ENCODE assay signal across 9 mouse cellular contexts in the genomic region with DNA sequence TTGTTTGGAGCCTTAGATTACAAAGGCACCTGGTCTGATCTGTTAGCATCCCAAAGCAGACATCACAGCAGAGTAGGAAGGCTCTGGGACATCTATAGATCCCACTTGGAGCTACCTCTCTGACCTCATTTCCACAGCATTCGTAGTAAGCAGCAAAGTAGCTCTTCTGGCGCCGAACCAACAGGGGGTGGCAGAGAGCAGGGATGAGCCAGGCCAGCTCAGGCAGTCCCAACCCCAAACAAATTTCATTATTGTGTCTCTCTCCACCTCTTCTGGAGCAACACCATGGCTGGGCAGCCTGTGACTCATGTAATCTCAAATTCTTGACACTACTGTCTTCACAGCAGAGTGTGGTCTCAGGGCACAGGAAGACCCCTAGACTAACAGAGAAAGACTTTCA. TPM values are rescaled to one million over a fixed set of nuclear protein-coding genes. Genes with fewer than 3 reads are reported as not detected.
A peak's percentile ranks its signal among the peaks of the same experiment; 100 is the strongest.
DNase-seq lines count a peak whose midpoint lies in the region; ATAC-seq lines count a peak whose summit lies in the region.
"Had no signal": no experiment of that assay in that cellular context is flagged by ENCODE, and none has a peak within 500 bp of the region (broad histone marks: within the 10 kb centered on the region; RNA-seq: fewer than 3 reads in every experiment).

No protein-coding gene starts in this region.

- no peaks in the 10 kb centered on the region for H3K9me3 ChIP-seq in embryonic facial prominence, embryonic 10.5 days
- no peaks in the 10 kb centered on the region for H3K9me3 ChIP-seq in hindbrain, embryonic 13.5 days
- H3K9me3 ChIP-seq in midbrain, embryonic 14.5 days (ENCODE audit: control insufficient read depth, low read length), result no peaks in the 10 kb centered on the region
- H3K9me3 ChIP-seq: limb, embryonic 13.5 days had no signal

- H3K4me2 ChIP-seq in hindbrain, embryonic 13.5 days, result no peak overlapping the region
- no peak overlapping the region for H3K4me2 ChIP-seq in midbrain, embryonic 14.5 days (ENCODE audit: low read length)
- H3K4me2 ChIP-seq: limb, embryonic 13.5 days had no signal

- H3K4me1 ChIP-seq in embryonic facial prominence, embryonic 10.5 days, result peaks cover 22% of the 10 kb centered on the region
- H3K4me1 ChIP-seq in hindbrain, embryonic 13.5 days (replicated peaks), result peaks cover 14% of the 10 kb centered on the region
- peaks cover 3% of the 10 kb centered on the region; the same call in 1 of the 2 replicates for H3K4me1 ChIP-seq in midbrain, embryonic 14.5 days (ENCODE audit: control insufficient read depth, insufficient read depth, low read length)

- H3K27me3 ChIP-seq in embryonic facial prominence, embryonic 10.5 days (replicated peaks; ENCODE audit: low read depth, poor library complexity, severe bottlenecking), result peaks cover 21% of the 10 kb centered on the region; the same call in 1 of the 2 replicates
- peaks cover 7% of the 10 kb centered on the region; the same call in 1 of the 2 replicates for H3K27me3 ChIP-seq in hindbrain, embryonic 13.5 days
- no peaks in the 10 kb centered on the region for H3K27me3 ChIP-seq in midbrain, embryonic 14.5 days (ENCODE audit: control insufficient read depth, insufficient read depth, low read length)

- peak; percentile 70 for DNase-seq in gastrocnemius, postnatal 10 days
- DNase-seq in gastrocnemius, postnatal 25 days, result no peak
- DNase-seq in adrenal gland, postnatal 14 days, result peak; percentile 84
- DNase-seq in embryonic facial prominence, embryonic 10.5 days (ENCODE audit: low spot score), result peak; percentile 72
- peak; percentile 20 to 79 for DNase-seq in left cerebral cortex, postnatal 10 days (ENCODE audit: extremely low spot score in 1 of 2, low spot score in 2 of 2)
- peak; percentile 77 for DNase-seq in midbrain, embryonic 14.5 days
- peak; percentile 22 to 26 for DNase-seq in spleen, postnatal 36 days (ENCODE audit: low spot score in 2 of 2)

- WGBS in embryonic facial prominence, embryonic 10.5 days, result 12% methylated on average over 3 of the region's 3 CpGs
- 11% methylated on average over 3 of the region's 3 CpGs for WGBS in hindbrain, embryonic 13.5 days
- WGBS in midbrain, embryonic 14.5 days, result 14% methylated on average over 3 of the region's 3 CpGs

- intact Hi-C loops in left cerebral cortex, postnatal 10 days (cut with DNase I), result no loop called here

- H3K4me3 ChIP-seq in embryonic facial prominence, embryonic 10.5 days, result no peak overlapping the region
- H3K4me3 ChIP-seq in hindbrain, embryonic 13.5 days, result no peak overlapping the region
- no peak overlapping the region for H3K4me3 ChIP-seq in midbrain, embryonic 14.5 days (replicated peaks; ENCODE audit: low read depth, low read length)
- H3K4me3 ChIP-seq: limb, embryonic 13.5 days had no signal

- no peak overlapping the region for H3K27ac ChIP-seq in embryonic facial prominence, embryonic 10.5 days (replicated peaks)
- H3K27ac ChIP-seq in hindbrain, embryonic 13.5 days, result no peak overlapping the region
- H3K27ac ChIP-seq in midbrain, embryonic 14.5 days (replicated peaks; ENCODE audit: low read depth, low read length), result no peak overlapping the region
- H3K27ac ChIP-seq: limb, embryonic 13.5 days had no signal

- H3K9ac ChIP-seq in hindbrain, embryonic 13.5 days, result no peak overlapping the region
- H3K9ac ChIP-seq in midbrain, embryonic 14.5 days (replicated peaks; ENCODE audit: low read length), result no peak overlapping the region
- H3K9ac ChIP-seq: limb, embryonic 13.5 days had no signal

- H3K36me3 ChIP-seq in embryonic facial prominence, embryonic 10.5 days (replicated peaks), result no peaks in the 10 kb centered on the region
- H3K36me3 ChIP-seq in hindbrain, embryonic 13.5 days, result no peaks in the 10 kb centered on the region
- no peaks in the 10 kb centered on the region for H3K36me3 ChIP-seq in midbrain, embryonic 14.5 days (ENCODE audit: control insufficient read depth, insufficient read depth, low read length)
- H3K36me3 ChIP-seq: limb, embryonic 13.5 days had no signal

- ATAC-seq in hindbrain, embryonic 13.5 days (ENCODE audit: low FRiP score), result peak; percentile 23; the same call in 1 of the 2 replicates
- ATAC-seq in midbrain, embryonic 14.5 days (ENCODE audit: low FRiP score, low TSS enrichment), result peak; percentile 46; the same call in 1 of the 2 replicates

RNA-seq across cellular contexts. Expression of a gene that starts 19.8 kb away (rescaled TPM):
- 10 to 100 TPM; 55.8 to 80.1 TPM for total RNA-seq in gastrocnemius, postnatal 10 days (2021)
- total RNA-seq in gastrocnemius, postnatal 25 days (2021), result 10 to 100 TPM; 29.5 to 30.0 TPM
- total RNA-seq in adrenal gland, postnatal 14 days (2021), result 13.0 and 14.2 TPM in 2 replicates
- 11.5 and 13.2 TPM in 2 replicates for polyA plus RNA-seq in embryonic facial prominence, embryonic 10.5 days (2016; fragmentation: Nextera tagmentation; extraction: Ambion mirVana)
- 22.4 and 24.2 TPM in 2 replicates for polyA plus RNA-seq in hindbrain, embryonic 13.5 days (2015; fragmentation: Nextera tagmentation; extraction: Ambion mirVana)
- 100 to 1,000 TPM; 116 to 131 TPM for total RNA-seq in left cerebral cortex, postnatal 10 days (2021)
- polyA plus RNA-seq in midbrain, embryonic 14.5 days (2014; fragmentation: Nextera tagmentation; extraction: Ambion mirVana), result 22.5 and 23.3 TPM in 2 replicates

RNA-seq across cellular contexts. Expression of a gene that starts 47.0 kb away (rescaled TPM):
- total RNA-seq in gastrocnemius, postnatal 10 days (2021), result 1 to 10 TPM; 4.2 to 5.5 TPM
- under 1 TPM; 0.33 to 0.67 TPM for total RNA-seq in gastrocnemius, postnatal 25 days (2021)
- 5.9 and 10.4 TPM in 2 replicates for total RNA-seq in adrenal gland, postnatal 14 days (2021)
- polyA plus RNA-seq in embryonic facial prominence, embryonic 10.5 days (2016; fragmentation: Nextera tagmentation; extraction: Ambion mirVana), result 15.7 and 16.8 TPM in 2 replicates
- polyA plus RNA-seq in hindbrain, embryonic 13.5 days (2015; fragmentation: Nextera tagmentation; extraction: Ambion mirVana), result 3.4 and 4.0 TPM in 2 replicates
- total RNA-seq in left cerebral cortex, postnatal 10 days (2021), result 1 to 10 TPM; 1.0 to 1.3 TPM
- polyA plus RNA-seq in midbrain, embryonic 14.5 days (2014; fragmentation: Nextera tagmentation; extraction: Ambion mirVana), result 1.1 and 2.9 TPM in 2 replicates
